Mouse (Mus musculus) cortical plate, adult 2 months (tissue): Measurements from ENCODE around the gene Capn7. TPM values are rescaled to one million over a fixed set of nuclear protein-coding genes. Genes with fewer than 3 reads are reported as not detected.

ENCODE experiments used
- H3K27ac ChIP-seq: fragments of 200-500 bp; 2 replicates; pipeline ENCODE4 v1.5.1; 2012; ENCODE audit warnings: low read length, control low read depth, inconsistent platforms; ENCODE audit not compliant: insufficient read depth
- H3K4me1 ChIP-seq: fragments of 200-500 bp; 2 replicates; pipeline ENCODE4 v1.6.1; 2011; ENCODE audit warnings: low read length; ENCODE audit not compliant: control insufficient read depth, insufficient read depth
- H3K4me3 ChIP-seq: fragments of 200-500 bp; 2 replicates; pipeline ENCODE4 v1.5.1; 2011; ENCODE audit warnings: mild to moderate bottlenecking, low read length, control low read depth; ENCODE audit not compliant: insufficient read depth
- CTCF ChIP-seq: fragments of 200-500 bp; IDR thresholded peaks from 2 replicates; pipeline ENCODE4 v1.5.1; 2011; ENCODE audit warnings: mild to moderate bottlenecking, control low read depth, low read length; ENCODE audit not compliant: insufficient read depth; ENCODE audit errors: extremely low read depth
- POLR2A ChIP-seq: fragments of 200-500 bp; IDR thresholded peaks from 2 replicates; pipeline ENCODE4 v1.6.1; 2011; ENCODE audit warnings: mild to moderate bottlenecking, low read length, control low read depth; ENCODE audit not compliant: insufficient read depth; ENCODE audit errors: extremely low read depth
- polyA plus RNA-seq: library from polyadenylated mRNA; depleted of rRNA; stranded (reverse); fragments of >200 nt; gene quantifications from 2 replicates; pipeline ENCODE4 v1.2.3, GENCODE M21; 2012

The Capn7 gene
- polyA plus RNA-seq, 1 experiment, result 31.2 TPM

DNA sequence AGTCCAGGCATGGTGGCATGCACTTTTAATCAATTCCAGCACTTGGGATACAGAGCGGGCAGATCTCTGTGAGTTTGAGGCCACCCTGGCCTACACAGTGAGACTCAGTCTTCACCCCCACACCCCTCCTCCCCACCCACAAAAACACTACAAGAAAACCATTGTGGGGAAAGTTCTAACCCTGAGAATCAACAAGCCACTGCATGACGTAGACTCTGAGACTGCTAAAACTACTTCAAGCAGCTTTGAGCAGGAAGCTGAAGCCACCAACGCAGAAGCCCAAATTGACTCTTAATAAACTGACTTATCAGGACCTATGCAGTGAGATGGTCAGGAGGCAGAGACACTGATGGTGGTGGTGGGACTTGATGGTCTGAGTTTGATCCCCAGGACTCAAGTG is 62.8 kb downstream of the Capn7 start:
- no peak for TF ChIP-seq POLR2A
- TF ChIP-seq CTCF, result no peak
- Histone ChIP-seq H3K4me1 (peaks cover 14% of the 10 kb centered on the region), H3K27ac (no peak overlapping the region), H3K4me3 (no peak overlapping the region)

DNA sequence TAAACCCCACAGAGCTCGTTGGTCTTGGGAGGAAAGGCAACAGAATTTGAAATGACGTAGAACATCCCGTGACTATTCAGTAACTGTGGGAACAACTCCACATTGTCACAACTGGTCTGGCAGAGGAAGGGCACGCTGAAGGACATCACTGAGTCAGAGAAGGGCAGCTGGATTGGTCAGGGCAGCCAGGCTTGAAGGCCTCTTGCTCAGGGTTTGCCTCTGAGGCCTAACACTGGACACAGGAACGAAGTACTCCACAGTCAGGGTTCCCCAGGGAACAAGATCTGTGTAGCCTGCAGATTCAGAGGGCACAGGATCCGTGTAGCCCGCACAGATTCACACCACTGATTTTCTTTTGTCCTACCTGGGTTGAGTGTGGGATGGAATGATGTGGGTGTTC is 63.8 kb downstream of the Capn7 start:
- TF ChIP-seq CTCF, result no peak
- TF ChIP-seq POLR2A, result no peak
- H3K4me3 ChIP-seq, result no peak overlapping the region
- H3K4me1 ChIP-seq, result peaks cover 17% of the 10 kb centered on the region
- peak overlapping the region; percentile 2; the same call in 1 of the 2 replicates for H3K27ac ChIP-seq

GRCm38 (mm10) chr14:31400896-31401295 is 64.5 kb downstream of the Capn7 start:
- TF ChIP-seq CTCF, result no peak
- no peak for TF ChIP-seq POLR2A
- peaks cover 15% of the 10 kb centered on the region for H3K4me1 ChIP-seq
- no peak overlapping the region for H3K4me3 ChIP-seq
- 0 out of 2 replicates have a peak overlapping the region, but pooled peaks have one; percentile 5 for H3K27ac ChIP-seq

GRCm38 (mm10) chr14:31401918-31402427 is 65.5 kb downstream of the Capn7 start:
- TF ChIP-seq CTCF, result no peak
- no peak for TF ChIP-seq POLR2A
- no peak overlapping the region for H3K27ac ChIP-seq
- peaks cover 13% of the 10 kb centered on the region for H3K4me1 ChIP-seq
- H3K4me3 ChIP-seq, result no peak overlapping the region

- H3K4me3 ChIP-seq, result no peak overlapping the region
- H3K4me1 ChIP-seq, result peaks cover 9% of the 10 kb centered on the region
- no peak for TF ChIP-seq CTCF
- no peak for TF ChIP-seq POLR2A
- 0 out of 2 replicates have a peak overlapping the region, but pooled peaks have one; percentile 26 for H3K27ac ChIP-seq
Observed at GRCm38 (mm10) chr14:31402693-31403092, 66.3 kb downstream of the Capn7 start.

DNA sequence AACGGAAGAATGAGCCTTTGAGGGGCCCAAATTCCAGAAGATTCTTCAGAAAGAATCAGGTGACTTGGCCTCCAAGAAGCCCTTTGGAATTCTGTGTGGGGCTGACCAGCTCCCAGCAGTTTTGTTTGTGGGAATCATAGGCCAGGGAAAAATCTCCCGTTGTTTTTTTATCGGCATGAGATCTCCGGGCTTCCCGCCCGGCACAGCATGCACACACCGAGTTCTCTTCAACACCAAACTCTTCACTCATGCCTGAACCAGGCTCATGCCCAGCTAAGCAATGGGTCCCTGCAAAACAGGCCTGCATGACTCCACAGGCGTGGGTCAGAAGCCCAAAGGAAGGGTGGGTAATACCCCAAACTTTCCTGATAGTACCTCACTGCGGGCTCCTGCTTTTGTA is 67.1 kb downstream of the Capn7 start:
- H3K4me1 ChIP-seq, result peaks cover 7% of the 10 kb centered on the region
- H3K4me3 ChIP-seq, result no peak overlapping the region
- H3K27ac ChIP-seq, result no peak overlapping the region
- TF ChIP-seq POLR2A, result no peak
- no peak for TF ChIP-seq CTCF

DNA sequence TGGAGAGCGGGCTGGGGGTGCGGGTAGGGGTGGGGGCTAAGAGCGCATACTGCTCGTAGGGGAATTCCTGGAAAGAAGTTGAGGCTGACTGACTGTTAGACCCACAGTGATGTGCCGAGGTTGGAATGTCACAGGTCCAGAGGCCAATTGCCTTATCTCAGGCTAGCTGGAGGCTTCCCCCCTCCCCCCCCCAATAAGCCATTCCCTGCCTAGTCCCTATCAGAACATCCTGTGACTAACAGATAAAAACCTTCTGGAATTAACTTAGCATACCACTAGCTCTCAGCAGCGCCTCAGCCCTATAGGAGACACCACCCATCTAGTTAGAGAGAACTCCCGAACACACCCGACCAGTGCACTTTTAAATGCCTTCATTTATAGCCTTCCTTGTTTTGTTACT is 67.6 kb downstream of the Capn7 start:
- no peak overlapping the region for H3K4me3 ChIP-seq
- TF ChIP-seq POLR2A (no peak), CTCF (no peak)
- no peak overlapping the region for H3K27ac ChIP-seq
- peaks cover 7% of the 10 kb centered on the region for H3K4me1 ChIP-seq

GRCm38 (mm10) chr14:31404663-31405062 is 68.2 kb downstream of the Capn7 start:
- H3K4me1 ChIP-seq, result peaks cover 7% of the 10 kb centered on the region
- no peak for TF ChIP-seq POLR2A
- TF ChIP-seq CTCF, result no peak
- no peak overlapping the region for H3K4me3 ChIP-seq
- H3K27ac ChIP-seq, result no peak overlapping the region

GRCm38 (mm10) chr14:31405652-31406051 is 69.2 kb downstream of the Capn7 start:
- Histone ChIP-seq H3K4me3 (no peak overlapping the region), H3K4me1 (peaks cover 10% of the 10 kb centered on the region), H3K27ac (no peak overlapping the region)
- no peak for TF ChIP-seq POLR2A
- TF ChIP-seq CTCF, result no peak

GRCm38 (mm10) chr14:31406154-31406810 is 69.8 kb downstream of the Capn7 start:
- TF ChIP-seq POLR2A (no peak), CTCF (no peak)
- Histone ChIP-seq H3K27ac (no peak overlapping the region), H3K4me3 (no peak overlapping the region), H3K4me1 (peaks cover 12% of the 10 kb centered on the region)

DNA sequence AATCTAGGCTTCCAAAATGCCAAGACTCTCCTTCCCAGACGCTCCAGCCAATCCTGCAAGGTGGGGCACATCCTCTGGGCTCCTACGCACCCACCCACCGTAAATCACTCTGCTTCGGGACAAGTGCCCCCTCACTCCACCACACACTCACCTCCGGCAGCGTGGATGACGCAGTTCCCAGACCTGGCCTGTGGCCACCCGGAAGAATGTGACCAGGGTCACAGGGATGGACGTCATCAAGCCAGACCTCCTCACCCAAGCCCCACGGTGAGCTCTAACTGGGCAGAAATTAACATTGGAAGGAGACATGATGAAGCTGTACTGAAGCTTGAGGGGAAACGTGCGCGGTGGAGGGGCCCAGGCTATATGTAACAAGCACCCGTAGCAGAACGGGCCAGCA is 70.8 kb downstream of the Capn7 start:
- TF ChIP-seq CTCF, result no peak
- peaks cover 12% of the 10 kb centered on the region for H3K4me1 ChIP-seq
- no peak overlapping the region for H3K4me3 ChIP-seq
- H3K27ac ChIP-seq, result no peak overlapping the region
